Mouse (Mus musculus): Measurements from ENCODE around the gene Prpf38b. TPM values are rescaled to one million over a fixed set of nuclear protein-coding genes. Genes with fewer than 3 reads are reported as not detected.

Gene Prpf38b
- total and polyA plus RNA-seq, 3 experiments = 42.6 to 177 (median 42.9) TPM

GRCm38 (mm10) chr3:108857714-108858113 is 53.8 kb downstream of the Prpf38b start:
- Histone ChIP-seq H3K36me3 (replicated peaks in 1 of 2; ENCODE audit: control insufficient read depth in 1 of 2, insufficient read depth in 1 of 2, low read length in 1 of 2) (no peaks in the 10 kb centered on the region), H3K27me3 (replicated peaks) (no peaks in the 10 kb centered on the region), H3K79me2 (replicated peaks; ENCODE audit: control insufficient read depth, extremely low read depth, insufficient read depth, poor library complexity, severe bottlenecking) (no peaks in the 10 kb centered on the region), H3K9ac (ENCODE audit: insufficient read depth, low read depth) (peak overlapping the region; percentile 35; the same call in 1 of the 2 replicates), H3K27ac (ENCODE audit: insufficient read depth, low read depth) (no peak overlapping the region), H3K4me3 (replicated peaks in 1 of 3; ENCODE audit: low read depth in 2 of 3, low read length in 2 of 3, poor library complexity in 1 of 3) (no peak overlapping the region), H3K9me3 (replicated peaks; ENCODE audit: low read length) (no peaks in the 10 kb centered on the region), H3K4me2 (ENCODE audit: insufficient read depth, low read depth, poor library complexity, severe bottlenecking) (no peak overlapping the region), H3K4me1 (ENCODE audit: control insufficient read depth in 1 of 2, insufficient read depth in 2 of 2) (peaks cover 17 to 53% of the 10 kb centered on the region in 2 experiments)
- in situ Hi-C loops (cut with MboI; ENCODE audit: low pct_ligation_motif_present, low pct_unique_long_range_greater_than_20kb, low sequenced_read_pairs) (loop anchor here (5.0 kb wide), 1 partner anchor 45 kb away; no protein-coding TSS in a partner anchor), dilution Hi-C loops (cut with MboI; ENCODE audit: extremely low pct_ligation_motif_present, extremely low pct_unique_long_range_greater_than_20kb, low sequenced_read_pairs) (no loop called here)
- DNase-seq (ENCODE audit: extremely low read depth) = no peak
- TF ChIP-seq MYC (IDR thresholded peaks at IDR 0.05; ENCODE audit: low read depth, low read length) (no peak), POLR2AphosphoS2 (IDR thresholded peaks at IDR 0.05; ENCODE audit: low read depth, low read length) (no peak), CHD1 (IDR thresholded peaks at IDR 0.05; ENCODE audit: low read depth, low read length) (0 out of 2 replicates have a peak, but pooled peaks have one; percentile 3), ZNF384 (IDR thresholded peaks at IDR 0.05; ENCODE audit: low read depth, low read length) (peak; percentile 92)

GRCm38 (mm10) chr3:108857124-108857470 is 54.4 kb downstream of the Prpf38b start:
- no peak overlapping the region; the same call in 1 of the 2 replicates for H3K27ac ChIP-seq (ENCODE audit: insufficient read depth, low read depth)

DNA sequence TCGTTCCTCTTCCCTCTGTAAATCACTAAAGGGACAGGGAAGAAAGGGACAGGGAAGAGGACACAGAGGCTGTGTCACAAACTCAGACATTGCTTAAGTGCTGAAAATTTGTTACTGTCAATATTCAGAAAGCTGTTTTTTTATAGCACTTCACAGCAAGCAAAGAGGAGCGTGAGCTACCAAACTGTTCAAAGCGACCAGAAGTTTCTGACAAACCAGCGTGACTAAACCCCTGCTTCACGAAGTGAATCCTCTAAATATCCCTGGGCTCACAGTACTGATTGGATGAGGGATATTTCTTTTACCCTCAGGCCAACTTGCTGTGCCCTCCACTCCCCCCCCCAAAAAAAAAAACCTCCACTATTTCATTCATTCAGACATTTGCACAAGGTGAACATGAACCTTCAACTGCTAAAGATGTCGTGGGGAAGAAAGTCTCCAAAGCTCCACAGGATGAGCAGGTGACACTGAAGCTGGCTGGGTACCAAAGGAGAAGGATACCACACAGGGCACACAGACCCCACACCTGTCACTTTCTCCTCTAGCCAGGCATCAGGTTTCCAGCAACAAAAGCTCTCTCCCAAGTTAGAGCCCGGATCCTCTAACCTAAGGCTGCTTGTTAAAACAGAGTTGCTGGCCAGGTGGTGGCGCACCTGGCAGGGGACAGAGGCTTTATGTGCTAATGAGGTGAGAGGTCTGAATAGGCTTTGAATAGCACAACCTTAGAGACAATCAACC is 55.0 kb downstream of the Prpf38b start:
- H3K36me3 ChIP-seq (replicated peaks in 1 of 2; ENCODE audit: control insufficient read depth in 1 of 2, insufficient read depth in 1 of 2, low read length in 1 of 2) = no peaks in the 10 kb centered on the region
- H3K4me3 ChIP-seq (replicated peaks in 1 of 3; ENCODE audit: low read depth in 2 of 3, low read length in 2 of 3, poor library complexity in 1 of 3) = no peak overlapping the region
- peak overlapping the region; percentile 19; the same call in 1 of the 2 replicates for H3K9ac ChIP-seq (ENCODE audit: insufficient read depth, low read depth)
- in situ Hi-C loops (cut with MboI; ENCODE audit: low pct_ligation_motif_present, low pct_unique_long_range_greater_than_20kb, low sequenced_read_pairs) = loop anchor here (5.0 kb wide), 1 partner anchor 46 kb away; no protein-coding TSS in a partner anchor
- no peak for TF ChIP-seq EP300 (IDR thresholded peaks at IDR 0.05; ENCODE audit: low read length)
- TF ChIP-seq SMC3 (IDR thresholded peaks at IDR 0.05; ENCODE audit: low read depth, low read length) = peak; percentile 78
- 0 out of 2 replicates have a peak, but pooled peaks have one; percentile 9 for TF ChIP-seq MEF2A (IDR thresholded peaks at IDR 0.05; ENCODE audit: borderline replicate concordance, low read depth, low read length)
- no peak for TF ChIP-seq USF2 (conservative IDR thresholded peaks at IDR 0.05; ENCODE audit: low read depth, low read length)
- no peak for TF ChIP-seq NRF1 (IDR thresholded peaks at IDR 0.05; ENCODE audit: low read depth, low read length)
- 0 out of 2 replicates have a peak, but pooled peaks have one; percentile 10 for TF ChIP-seq BHLHE40 (IDR thresholded peaks at IDR 0.05; ENCODE audit: low read depth, low read length)
- no peak for TF ChIP-seq ZC3H11A (IDR thresholded peaks at IDR 0.05; ENCODE audit: low read depth, low read length)
- no peak for TF ChIP-seq TCF12 (IDR thresholded peaks at IDR 0.05; ENCODE audit: low read depth, low read length)
- TF ChIP-seq POLR2A (IDR thresholded peaks at IDR 0.05; ENCODE audit: low read depth, low read length) = no peak
- peak in 1 of 2 experiments; percentile 74; a peak in 2 of 4 replicates for TF ChIP-seq CTCF (conservative IDR thresholded peaks at IDR 0.05 in 1 of 2, IDR thresholded peaks at IDR 0.05 in 1 of 2; ENCODE audit: low read depth in 2 of 2, low read length in 2 of 2)
- no peak for TF ChIP-seq ZKSCAN1 (IDR thresholded peaks at IDR 0.05; ENCODE audit: borderline replicate concordance, low read depth, low read length)
- peak; percentile 7; the same call in 1 of the 2 replicates for TF ChIP-seq ZNF384 (IDR thresholded peaks at IDR 0.05; ENCODE audit: low read depth, low read length)
- peak; percentile 63 for TF ChIP-seq RAD21 (IDR thresholded peaks at IDR 0.05; ENCODE audit: low read depth, low read length)
- peak overlapping the region; percentile 37; the same call in 1 of the 2 replicates for H3K4me2 ChIP-seq (ENCODE audit: insufficient read depth, low read depth, poor library complexity, severe bottlenecking)
- no peaks in the 10 kb centered on the region for H3K9me3 ChIP-seq (replicated peaks; ENCODE audit: low read length)
- dilution Hi-C loops (cut with MboI; ENCODE audit: extremely low pct_ligation_motif_present, extremely low pct_unique_long_range_greater_than_20kb, low sequenced_read_pairs) = no loop called here
- peak; percentile 42 for DNase-seq (ENCODE audit: extremely low read depth)
- H3K79me2 ChIP-seq (replicated peaks; ENCODE audit: control insufficient read depth, extremely low read depth, insufficient read depth, poor library complexity, severe bottlenecking) = no peaks in the 10 kb centered on the region
- H3K27ac ChIP-seq (ENCODE audit: insufficient read depth, low read depth) = peak overlapping the region; percentile 86
- H3K27me3 ChIP-seq (replicated peaks) = no peaks in the 10 kb centered on the region
- peaks cover 26 to 64% of the 10 kb centered on the region in 2 experiments for H3K4me1 ChIP-seq (ENCODE audit: control insufficient read depth in 1 of 2, insufficient read depth in 2 of 2)

More at GRCm38 (mm10) chr3:108857124-108857470, 54.4 kb downstream of the Prpf38b start:
- Histone ChIP-seq H3K27me3 (replicated peaks) (no peaks in the 10 kb centered on the region), H3K4me3 (replicated peaks in 1 of 3; ENCODE audit: low read depth in 2 of 3, low read length in 2 of 3, poor library complexity in 1 of 3) (no peak overlapping the region), H3K9ac (ENCODE audit: insufficient read depth, low read depth) (0 out of 2 replicates have a peak overlapping the region, but pooled peaks have one; percentile 4), H3K4me1 (ENCODE audit: control insufficient read depth in 1 of 2, insufficient read depth in 2 of 2) (peaks cover 22 to 59% of the 10 kb centered on the region in 2 experiments), H3K9me3 (replicated peaks; ENCODE audit: low read length) (no peaks in the 10 kb centered on the region), H3K4me2 (ENCODE audit: insufficient read depth, low read depth, poor library complexity, severe bottlenecking) (0 out of 2 replicates have a peak overlapping the region, but pooled peaks have one; percentile 22), H3K36me3 (replicated peaks in 1 of 2; ENCODE audit: control insufficient read depth in 1 of 2, insufficient read depth in 1 of 2, low read length in 1 of 2) (no peaks in the 10 kb centered on the region), H3K79me2 (replicated peaks; ENCODE audit: control insufficient read depth, extremely low read depth, insufficient read depth, poor library complexity, severe bottlenecking) (no peaks in the 10 kb centered on the region)
- DNase-seq (ENCODE audit: extremely low read depth) = no peak
- dilution Hi-C loops (cut with MboI; ENCODE audit: extremely low pct_ligation_motif_present, extremely low pct_unique_long_range_greater_than_20kb, low sequenced_read_pairs) = no loop called here
- TF ChIP-seq ZKSCAN1 (IDR thresholded peaks at IDR 0.05; ENCODE audit: borderline replicate concordance, low read depth, low read length) (no peak), SIN3A (IDR thresholded peaks at IDR 0.05; ENCODE audit: low read length) (no peak), SMC3 (IDR thresholded peaks at IDR 0.05; ENCODE audit: low read depth, low read length) (no peak), ETS1 (conservative IDR thresholded peaks at IDR 0.05; ENCODE audit: low read depth, low read length) (no peak), JUN (IDR thresholded peaks at IDR 0.05; ENCODE audit: insufficient read depth, low read depth, low read length) (no peak), TBP (conservative IDR thresholded peaks at IDR 0.05; ENCODE audit: low read depth, low read length) (no peak), JUND (conservative IDR thresholded peaks at IDR 0.05; ENCODE audit: low read depth, low read length) (no peak), MAZ (IDR thresholded peaks at IDR 0.05; ENCODE audit: low read depth, low read length) (no peak)
- in situ Hi-C loops (cut with MboI; ENCODE audit: low pct_ligation_motif_present, low pct_unique_long_range_greater_than_20kb, low sequenced_read_pairs) = loop anchor here (5.0 kb wide), 1 partner anchor 45 kb away; no protein-coding TSS in a partner anchor
